Mouse (Mus musculus) stomach, embryonic 14.5 days (tissue): ENCODE results near the gene Ace. TPM values are rescaled to one million over a fixed set of nuclear protein-coding genes. Genes with fewer than 3 reads are reported as not detected.

Experiments used
- ATAC-seq: fragments of 200-750 bp; cut with Nextera tagmentation; 2 replicates; pipeline ENCODE4 v1.8.0; 2017; ENCODE audit warnings: low read depth, moderate TSS enrichment; ENCODE audit not compliant: insufficient number of reproducible peaks, insufficient read depth, low FRiP score
- H3K27ac ChIP-seq: fragments of 300-500 bp; sonication (generic); 2 replicates; pipeline ENCODE4 v1.5.1; 2014; ENCODE audit warnings: mild to moderate bottlenecking, low read length, moderate library complexity, mixed read lengths
- H3K27me3 ChIP-seq: fragments of 300-500 bp; sonication (generic); 2 replicates; pipeline ENCODE4 v1.6.1; 2014; ENCODE audit warnings: low read length, control low read depth, mixed read lengths; ENCODE audit not compliant: control insufficient read depth, insufficient read depth
- H3K36me3 ChIP-seq: fragments of 300-500 bp; sonication (generic); 2 replicates; pipeline ENCODE4 v1.6.1; 2014; ENCODE audit warnings: mild to moderate bottlenecking, control low read depth, low read length, moderate library complexity, mixed read lengths; ENCODE audit not compliant: control insufficient read depth, insufficient read depth
- H3K4me1 ChIP-seq: fragments of 300-500 bp; sonication (generic); 2 replicates; pipeline ENCODE4 v1.6.1; 2014; ENCODE audit warnings: low read length, control low read depth, mixed read lengths; ENCODE audit not compliant: control insufficient read depth, insufficient read depth
- H3K4me2 ChIP-seq: fragments of 300-500 bp; sonication (generic); replicated peaks from 2 replicates; pipeline ENCODE4 v1.6.1; 2014; ENCODE audit warnings: low read depth, low read length, control low read depth
- H3K4me3 ChIP-seq: fragments of 300-500 bp; sonication (generic); 2 replicates; pipeline ENCODE4 v1.5.1; 2014; ENCODE audit warnings: low read depth, low read length, control low read depth
- H3K9ac ChIP-seq: fragments of 300-500 bp; sonication (generic); replicated peaks from 2 replicates; pipeline ENCODE4 v1.6.1; 2014; ENCODE audit warnings: low read depth, mild to moderate bottlenecking, control low read depth, low read length, moderate library complexity, mixed read lengths
- H3K9me3 ChIP-seq: fragments of 300-500 bp; sonication (generic); 2 replicates; pipeline ENCODE4 v1.6.1; 2016; ENCODE audit warnings: low read depth, low read length, control low read depth; ENCODE audit not compliant: control insufficient read depth
- whole genome bisulfite sequencing: fragments of 180-500 bp; shearing (Covaris S2); extraction: QIAGEN DNeasy Blood & Tissue Kit; methylation state at CpG from one replicate; pipeline ENCODE4 v1.1.7; 2014; 5-methylcytosine and 5-hydroxymethylcytosine counted together
- polyA plus RNA-seq: library from polyadenylated mRNA; unstranded; fragments of >200 nt; fragmentation: Nextera tagmentation; extraction: Ambion mirVana; gene quantifications from 2 replicates; pipeline ENCODE4 v1.2.1, GENCODE M21; 2014

Ace gene
- polyA plus RNA-seq, 1 experiment from 2014 or later: 0.72 TPM

DNA sequence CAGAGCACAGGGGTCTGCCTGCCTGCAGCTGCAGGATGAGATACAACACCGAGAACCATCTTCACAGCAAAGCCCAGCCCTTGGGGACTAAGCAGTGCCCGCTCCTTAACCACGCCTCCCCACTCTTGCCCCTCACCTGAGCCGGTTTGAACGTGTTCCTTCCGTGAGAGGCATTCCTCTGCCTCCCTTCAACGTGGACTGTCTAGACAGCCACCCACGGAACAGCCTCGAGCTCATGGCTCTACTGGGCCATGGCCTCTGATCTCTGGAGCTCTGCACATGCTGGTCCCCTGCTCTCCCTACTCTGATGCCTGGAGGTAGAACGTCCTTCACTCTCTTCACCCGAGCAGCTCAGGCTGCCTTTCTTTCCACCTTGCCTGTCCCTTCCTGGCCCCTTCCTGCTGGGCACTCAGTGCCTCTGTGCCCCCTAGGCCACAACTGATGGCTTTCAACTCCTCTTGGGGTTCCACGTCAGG lies 14.8 kb upstream of the Ace start, which contains the start of gene Cyb561:
Gene Cyb561 (minus strand): TSS at position 426 of the 476 bp plus-strand sequence.
- Histone ChIP-seq H3K36me3 (no peaks in the 10 kb centered on the region), H3K4me2 (no peak within 1 kb of the TSS), H3K27ac (no peak within 1 kb of the TSS), H3K9ac (no peak within 1 kb of the TSS), H3K4me1 (no peaks in the 10 kb centered on the region), H3K9me3 (no peaks in the 10 kb centered on the region), H3K4me3 (no peak within 1 kb of the TSS), H3K27me3 (no peaks in the 10 kb centered on the region)
- 0 out of 2 replicates have a peak, but pooled peaks have one; percentile 16 for ATAC-seq
- WGBS: 72% methylated on average over 12 of the region's 12 CpGs

DNA sequence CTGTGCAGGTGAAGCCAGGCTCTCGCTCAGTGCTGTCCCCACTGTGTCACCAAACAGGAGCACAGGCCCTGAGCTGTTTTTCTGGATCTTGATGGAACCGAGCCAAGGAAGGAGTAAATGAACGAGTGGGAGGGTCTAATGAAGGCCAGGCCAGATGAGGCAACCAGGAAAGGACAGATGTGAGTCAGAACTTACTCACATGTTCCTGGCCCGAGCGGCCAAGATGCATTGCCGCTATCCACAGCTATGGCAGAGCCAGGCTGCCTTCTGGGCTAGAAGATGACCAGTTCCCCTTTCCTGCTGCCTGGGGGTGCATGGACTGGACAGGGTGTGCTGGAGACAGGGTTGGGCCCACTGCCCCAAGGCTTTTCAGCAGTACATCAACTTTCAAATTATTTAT lies 14.3 kb upstream of the Ace start:
- no peaks in the 10 kb centered on the region for H3K27me3 ChIP-seq
- H3K4me2 ChIP-seq: no peak overlapping the region
- H3K4me3 ChIP-seq: no peak overlapping the region
- no peaks in the 10 kb centered on the region for H3K36me3 ChIP-seq
- no peak overlapping the region for H3K9ac ChIP-seq
- H3K9me3 ChIP-seq: no peaks in the 10 kb centered on the region
- 0 out of 2 replicates have a peak, but pooled peaks have one; percentile 6 for ATAC-seq
- H3K27ac ChIP-seq: no peak overlapping the region
- WGBS: 69% methylated on average over 6 of the region's 6 CpGs
- no peaks in the 10 kb centered on the region for H3K4me1 ChIP-seq

- Histone ChIP-seq H3K9ac (no peak overlapping the region), H3K4me3 (no peak overlapping the region), H3K27me3 (no peaks in the 10 kb centered on the region), H3K36me3 (no peaks in the 10 kb centered on the region), H3K9me3 (no peaks in the 10 kb centered on the region), H3K27ac (no peak overlapping the region), H3K4me2 (no peak overlapping the region), H3K4me1 (no peaks in the 10 kb centered on the region)
- 92% methylated on average over 28 of the region's 28 CpGs for WGBS
- ATAC-seq: no peak
Observed at GRCm38 (mm10) chr11:105955815-105956430, 11.8 kb upstream of the Ace start.

DNA sequence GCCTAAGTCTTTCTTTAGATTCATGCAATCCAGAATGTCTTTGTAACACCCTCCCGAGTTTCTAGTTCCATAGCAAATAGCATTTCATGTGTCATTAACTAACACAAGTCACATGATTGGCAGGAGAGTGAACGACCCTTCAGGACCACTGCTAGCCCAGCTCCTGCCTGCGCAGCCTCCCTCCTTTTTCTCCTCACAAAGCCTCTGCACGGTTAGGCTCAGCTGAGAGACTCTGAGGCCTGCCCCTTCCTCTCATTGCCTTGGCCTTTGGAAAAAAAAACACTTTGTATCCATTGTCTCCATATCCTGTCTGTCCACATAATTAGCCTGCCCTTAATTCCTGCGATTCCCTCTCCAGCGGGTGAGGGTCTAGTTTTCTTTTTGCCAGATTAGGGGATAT lies 10.2 kb upstream of the Ace start:
- no peaks in the 10 kb centered on the region for H3K4me1 ChIP-seq
- H3K9ac ChIP-seq: no peak overlapping the region
- no peak overlapping the region for H3K4me3 ChIP-seq
- WGBS: 56% methylated on average over 6 of the region's 6 CpGs
- H3K27me3 ChIP-seq: no peaks in the 10 kb centered on the region
- no peak overlapping the region for H3K27ac ChIP-seq
- no peaks in the 10 kb centered on the region for H3K36me3 ChIP-seq
- no peaks in the 10 kb centered on the region for H3K9me3 ChIP-seq
- no peak overlapping the region for H3K4me2 ChIP-seq
- no peak for ATAC-seq

DNA sequence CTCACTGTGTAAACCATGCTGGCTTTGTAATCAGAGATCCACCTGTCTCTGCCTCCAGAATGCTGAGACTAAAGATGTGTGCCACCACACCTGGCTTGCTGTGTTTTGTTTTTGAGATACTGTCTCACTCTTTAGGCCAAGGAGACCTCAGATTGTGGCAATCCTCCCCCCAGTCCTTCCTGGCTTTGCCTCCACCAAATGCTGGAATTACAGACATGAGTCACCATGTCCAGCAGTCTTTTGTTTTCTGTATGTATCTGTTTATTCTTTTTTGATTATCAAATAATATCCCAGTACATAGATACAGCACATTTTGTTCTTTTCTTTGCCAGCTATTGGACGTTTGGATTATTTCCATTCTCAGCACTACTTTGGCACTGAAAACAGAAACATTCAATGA lies 9.2 kb upstream of the Ace start:
- Histone ChIP-seq H3K27ac (no peak overlapping the region), H3K4me2 (no peak overlapping the region), H3K9ac (no peak overlapping the region), H3K9me3 (no peaks in the 10 kb centered on the region), H3K4me1 (no peaks in the 10 kb centered on the region), H3K36me3 (no peaks in the 10 kb centered on the region), H3K4me3 (no peak overlapping the region), H3K27me3 (no peaks in the 10 kb centered on the region)
- ATAC-seq: no peak
- WGBS: 36% methylated on average over 1 of the region's 1 CpGs

GRCm38 (mm10) chr11:105959355-105959754 lies 8.4 kb upstream of the Ace start:
- WGBS: 23% methylated on average over 17 of the region's 17 CpGs
- H3K4me2 ChIP-seq: no peak overlapping the region

DNA sequence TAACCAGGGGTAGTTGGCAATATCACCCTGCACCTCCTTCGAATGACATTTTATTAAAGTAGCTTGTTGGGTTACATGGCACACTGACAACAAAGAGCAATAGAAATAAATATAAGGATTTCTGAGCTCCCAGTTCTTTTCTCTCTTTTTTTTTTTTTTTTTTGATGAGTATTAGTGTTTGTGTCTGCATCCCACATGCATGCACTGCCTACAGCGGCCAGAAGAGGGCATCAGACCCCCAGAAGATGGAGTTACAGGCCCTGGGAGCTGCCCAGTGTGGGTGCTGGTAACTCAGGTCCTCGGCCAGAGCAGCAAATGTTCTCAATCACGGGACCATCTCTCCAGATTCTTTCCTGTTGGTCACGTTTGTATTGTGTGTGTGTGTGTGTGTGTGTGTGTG lies 3.1 kb upstream of the Ace start:
- WGBS: 69% methylated on average over 5 of the region's 5 CpGs

More at GRCm38 (mm10) chr11:105959355-105959754, 8.4 kb upstream of the Ace start:
- Histone ChIP-seq H3K27me3 (no peaks in the 10 kb centered on the region), H3K4me3 (no peak overlapping the region), H3K4me1 (no peaks in the 10 kb centered on the region), H3K9ac (no peak overlapping the region), H3K9me3 (no peaks in the 10 kb centered on the region), H3K27ac (no peak overlapping the region), H3K36me3 (no peaks in the 10 kb centered on the region)
- ATAC-seq: no peak

DNA sequence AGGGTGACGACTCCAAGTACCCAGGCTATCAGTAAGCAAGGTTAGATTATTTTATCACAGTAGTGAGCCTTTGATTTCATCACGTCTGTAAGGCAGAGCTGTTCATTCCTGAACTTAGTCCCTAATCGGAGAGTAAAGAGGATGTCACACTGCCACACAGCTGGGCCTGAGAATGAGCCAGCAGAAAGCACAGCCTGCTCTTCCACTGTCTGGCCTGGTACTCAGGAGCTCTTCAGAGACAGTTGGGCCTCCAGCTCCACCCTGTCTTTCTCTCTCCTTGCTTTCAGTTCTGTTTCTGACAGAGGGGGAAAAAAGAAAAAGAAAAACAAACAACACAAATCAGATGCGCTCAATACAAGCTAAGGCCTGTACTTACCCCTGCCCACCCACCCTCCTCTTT lies 1.5 kb upstream of the Ace start:
- Histone ChIP-seq H3K9ac (no peak overlapping the region), H3K4me3 (no peak overlapping the region), H3K4me1 (no peaks in the 10 kb centered on the region), H3K27ac (no peak overlapping the region), H3K27me3 (peaks cover 9% of the 10 kb centered on the region; the same call in 1 of the 2 replicates), H3K36me3 (no peaks in the 10 kb centered on the region), H3K4me2 (no peak overlapping the region), H3K9me3 (no peaks in the 10 kb centered on the region)
- ATAC-seq: no peak
- WGBS: 71% methylated on average over 4 of the region's 4 CpGs

More for the DNA sequence above, 3.1 kb upstream of the Ace start:
- no peak for ATAC-seq
- no peaks in the 10 kb centered on the region for H3K4me1 ChIP-seq
- no peak overlapping the region for H3K9ac ChIP-seq
- peaks cover 9% of the 10 kb centered on the region; the same call in 1 of the 2 replicates for H3K27me3 ChIP-seq
- H3K36me3 ChIP-seq: no peaks in the 10 kb centered on the region
- H3K4me3 ChIP-seq: no peak overlapping the region
- no peaks in the 10 kb centered on the region for H3K9me3 ChIP-seq
- H3K4me2 ChIP-seq: no peak overlapping the region
- no peak overlapping the region for H3K27ac ChIP-seq

DNA sequence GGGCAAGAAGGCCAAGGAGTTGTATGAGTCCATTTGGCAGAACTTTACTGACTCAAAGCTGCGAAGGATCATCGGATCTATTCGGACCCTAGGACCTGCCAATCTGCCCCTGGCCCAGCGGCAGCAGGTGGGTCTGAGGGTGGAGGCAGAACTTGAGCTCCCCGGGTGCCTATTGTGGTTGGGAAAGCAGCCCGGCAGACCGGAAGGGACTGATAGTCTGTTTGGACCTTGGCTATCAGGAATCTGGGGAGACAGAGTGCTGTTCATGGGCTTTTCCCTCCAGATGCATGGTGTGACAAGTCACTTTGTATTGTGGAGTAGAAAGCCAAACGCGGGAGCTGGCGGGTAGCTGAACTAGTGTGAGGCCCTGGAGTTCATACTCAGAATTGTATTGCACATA lies 1.2 kb downstream of the Ace start:
- ATAC-seq: no peak
- Histone ChIP-seq H3K4me1 (no peaks in the 10 kb centered on the region), H3K4me3 (no peak overlapping the region), H3K9ac (no peak overlapping the region), H3K27ac (no peak overlapping the region), H3K4me2 (no peak overlapping the region), H3K9me3 (no peaks in the 10 kb centered on the region), H3K27me3 (peaks cover 9% of the 10 kb centered on the region; the same call in 1 of the 2 replicates), H3K36me3 (no peaks in the 10 kb centered on the region)
- WGBS: 56% methylated on average over 10 of the region's 10 CpGs
